In the genomic region with DNA sequence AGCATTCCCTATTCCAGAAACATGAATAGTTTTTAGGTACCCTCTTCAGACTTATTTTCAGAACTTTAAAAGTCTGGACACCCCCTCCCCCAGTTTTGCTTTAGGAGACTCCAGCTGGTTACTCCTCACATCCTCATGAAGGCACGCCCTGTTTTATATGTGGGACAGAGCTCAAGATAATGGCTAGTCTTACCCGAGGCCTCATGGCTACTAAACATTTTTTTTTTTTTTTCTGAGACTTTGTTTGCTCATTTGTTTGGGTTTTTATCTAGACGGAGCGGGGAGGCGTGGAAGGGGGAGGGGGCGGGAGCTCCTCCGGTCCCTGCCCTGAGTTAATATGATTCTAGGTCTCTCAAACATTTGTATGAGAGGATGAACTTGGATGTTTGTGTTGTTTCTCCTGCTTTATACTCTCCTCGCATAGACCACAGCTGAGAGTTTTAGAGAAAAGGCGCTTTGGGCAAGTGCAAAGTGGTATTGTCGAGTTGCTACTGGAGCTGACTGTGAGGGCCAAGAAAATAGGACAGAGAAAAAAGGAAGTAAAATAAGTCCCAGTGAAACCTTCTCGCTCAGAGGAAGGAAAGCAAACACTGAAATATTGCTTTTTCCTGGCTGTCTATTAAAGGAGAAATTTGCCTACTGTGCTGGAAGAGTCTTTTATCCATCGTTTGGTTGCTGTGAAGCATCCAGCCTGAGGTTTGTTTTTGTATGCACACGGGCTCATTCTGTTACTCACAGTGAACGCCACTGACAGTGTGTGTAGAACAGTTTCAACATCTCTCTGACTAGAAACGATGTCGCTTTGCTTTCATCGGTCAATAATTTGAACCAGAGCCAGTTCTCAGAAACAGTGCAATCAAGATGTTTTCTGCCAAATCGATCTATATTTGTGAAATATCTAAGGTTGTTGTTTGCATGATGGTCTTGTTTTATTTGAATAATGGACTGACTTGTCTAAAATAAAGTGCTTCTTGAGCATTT, we compare ENCODE assay signal across 9 mouse cellular contexts. TPM values are rescaled to one million over a fixed set of nuclear protein-coding genes. Genes with fewer than 3 reads are reported as not detected.
DNase-seq lines count a peak whose midpoint lies in the region; ATAC-seq and TF ChIP-seq lines count a peak whose summit lies in the region.
"Had no signal": no experiment of that assay in that cellular context is flagged by ENCODE, and none has a peak within 500 bp of the region (broad histone marks: within the 10 kb centered on the region; RNA-seq: fewer than 3 reads in every experiment).

No protein-coding gene starts in this region.

- peak; percentile 35; the same call in 1 of the 2 replicates for ATAC-seq in lung, embryonic 14.5 days (ENCODE audit: insufficient read depth)
- no peak for ATAC-seq in intestine, embryonic 16.5 days
- ATAC-seq in neural tube, embryonic 15.5 days (ENCODE audit: low FRiP score): peak; percentile 28; the same call in 1 of the 2 replicates

- H3K9me3 ChIP-seq in lung, embryonic 14.5 days (ENCODE audit: low read depth, low read length): no peaks in the 10 kb centered on the region
- H3K9me3 ChIP-seq in intestine, embryonic 16.5 days (ENCODE audit: control insufficient read depth, low read length): no peaks in the 10 kb centered on the region
- no peaks in the 10 kb centered on the region for H3K9me3 ChIP-seq in neural tube, embryonic 15.5 days (replicated peaks)
- H3K9me3 ChIP-seq: embryonic facial prominence, embryonic 15.5 days had no signal

- peaks cover under 1% of the 10 kb centered on the region; the same call in 1 of the 2 replicates for H3K4me1 ChIP-seq in lung, embryonic 14.5 days (ENCODE audit: insufficient read depth)
- peaks cover 4% of the 10 kb centered on the region; the same call in 1 of the 2 replicates for H3K4me1 ChIP-seq in lung, adult 2 months (ENCODE audit: control insufficient read depth, insufficient read depth, low read length)
- peaks cover 7% of the 10 kb centered on the region; the same call in 1 of the 2 replicates for H3K4me1 ChIP-seq in intestine, embryonic 16.5 days (ENCODE audit: control insufficient read depth, insufficient read depth, low read length)
- no peaks in the 10 kb centered on the region for H3K4me1 ChIP-seq in neural tube, embryonic 15.5 days
- H3K4me1 ChIP-seq: embryonic facial prominence, embryonic 15.5 days had no signal

- 29% methylated on average over 18 of the region's 18 CpGs for WGBS in lung, embryonic 14.5 days
- 36% methylated on average over 18 of the region's 18 CpGs for WGBS in lung, adult 2 months
- WGBS in intestine, embryonic 16.5 days: 37% methylated on average over 18 of the region's 18 CpGs
- WGBS in neural tube, embryonic 15.5 days: 48% methylated on average over 18 of the region's 18 CpGs

- H3K4me3 ChIP-seq in lung, embryonic 14.5 days (ENCODE audit: low read depth, low read length): 0 out of 2 replicates have a peak overlapping the region, but pooled peaks have one; percentile 0
- no peak overlapping the region for H3K4me3 ChIP-seq in lung, adult 2 months (replicated peaks; ENCODE audit: extremely low read depth, low read depth, low read length)
- H3K4me3 ChIP-seq in intestine, embryonic 16.5 days (ENCODE audit: low read length): no peak overlapping the region
- H3K4me3 ChIP-seq in neural tube, embryonic 15.5 days (replicated peaks): no peak overlapping the region
- H3K4me3 ChIP-seq: embryonic facial prominence, embryonic 15.5 days had no signal

- no peaks in the 10 kb centered on the region for H3K27me3 ChIP-seq in lung, embryonic 14.5 days (ENCODE audit: insufficient read depth, low read length)
- H3K27me3 ChIP-seq in intestine, embryonic 16.5 days (replicated peaks; ENCODE audit: control insufficient read depth, insufficient read depth, low read length): no peaks in the 10 kb centered on the region
- no peaks in the 10 kb centered on the region for H3K27me3 ChIP-seq in neural tube, embryonic 15.5 days (replicated peaks)
- H3K27me3 ChIP-seq: embryonic facial prominence, embryonic 15.5 days had no signal

- TF ChIP-seq POLR2A in lung, adult 2 months (IDR thresholded peaks at IDR 0.05; ENCODE audit: borderline replicate concordance, extremely low read depth, low read depth, low read length): no peak

- peak overlapping the region; percentile 30; the same call in 1 of the 2 replicates for H3K27ac ChIP-seq in lung, embryonic 14.5 days (ENCODE audit: low read depth)
- H3K27ac ChIP-seq in intestine, embryonic 16.5 days (ENCODE audit: low read length): peak overlapping the region; percentile 33; the same call in 1 of the 2 replicates
- 0 out of 2 replicates have a peak overlapping the region, but pooled peaks have one; percentile 33 for H3K27ac ChIP-seq in neural tube, embryonic 15.5 days (replicated peaks)
- H3K27ac ChIP-seq: embryonic facial prominence, embryonic 15.5 days had no signal

- TF ChIP-seq CTCF in lung, embryonic 14.5 days (IDR thresholded peaks at IDR 0.05; ENCODE audit: low read depth): no peak
- no peak for TF ChIP-seq CTCF in lung, adult 2 months (IDR thresholded peaks at IDR 0.05; ENCODE audit: insufficient read depth, low read length)

- H3K36me3 ChIP-seq in lung, embryonic 14.5 days (ENCODE audit: insufficient read depth): no peaks in the 10 kb centered on the region
- no peaks in the 10 kb centered on the region for H3K36me3 ChIP-seq in intestine, embryonic 16.5 days (ENCODE audit: control insufficient read depth, insufficient read depth, low read length)
- H3K36me3 ChIP-seq in neural tube, embryonic 15.5 days: no peaks in the 10 kb centered on the region
- H3K36me3 ChIP-seq: embryonic facial prominence, embryonic 15.5 days had no signal

- peak overlapping the region; percentile 16; the same call in 1 of the 2 replicates for H3K9ac ChIP-seq in lung, embryonic 14.5 days
- H3K9ac ChIP-seq in intestine, embryonic 16.5 days (ENCODE audit: low read depth, low read length): no peak overlapping the region
- H3K9ac ChIP-seq in neural tube, embryonic 15.5 days (replicated peaks): no peak overlapping the region
- H3K9ac ChIP-seq: embryonic facial prominence, embryonic 15.5 days had no signal

- peak overlapping the region; percentile 44 for H3K4me2 ChIP-seq in lung, embryonic 14.5 days
- H3K4me2 ChIP-seq in intestine, embryonic 16.5 days (ENCODE audit: low read depth, low read length): peak overlapping the region; percentile 23; the same call in 1 of the 2 replicates
- peak overlapping the region; percentile 25 for H3K4me2 ChIP-seq in neural tube, embryonic 15.5 days
- H3K4me2 ChIP-seq: embryonic facial prominence, embryonic 15.5 days had no signal

- DNase-seq in embryo, embryonic 10.5 days (ENCODE audit: low spot score): peak; percentile 17
- no peak for DNase-seq in embryo, embryonic 10 days (ENCODE audit: low spot score)
- peak; percentile 27 for DNase-seq in lung, embryonic 14.5 days
- no peak for DNase-seq in lung, adult 2 months
- DNase-seq in MN1 (ENCODE audit: low spot score): no peak
- DNase-seq in kidney, postnatal 14 days: no peak

RNA-seq across cellular contexts. Expression of a gene that starts 29.5 kb away (rescaled TPM):
- polyA plus RNA-seq in lung, embryonic 14.5 days (2014; fragmentation: Nextera tagmentation; extraction: Ambion mirVana): 53.3 and 56.6 TPM in 2 replicates
- 3.6 and 5.6 TPM in 2 replicates for polyA plus RNA-seq in lung, adult 2 months (2012; rRNA removed)
- 26.3 and 27.0 TPM in 2 replicates for polyA plus RNA-seq in intestine, embryonic 16.5 days (2015; fragmentation: Nextera tagmentation; extraction: Ambion mirVana)
- polyA plus RNA-seq in neural tube, embryonic 15.5 days (2015; fragmentation: Nextera tagmentation; extraction: Ambion mirVana): 30.3 and 32.9 TPM in 2 replicates

Comparison
In these comparisons a context has a peak if more than half of its experiments do, and no peak if none do; other contexts are left out.
1. DNase-seq: peak in embryo, embryonic 10.5 days (single experiment) and lung, embryonic 14.5 days (single experiment); none in embryo, embryonic 10 days (single experiment), lung, adult 2 months (single experiment), MN1 (single experiment) and kidney, postnatal 14 days (single experiment).
2. Peak in every context shown above with its lines, with median percentiles within 50 percentile points of each other: H3K27ac ChIP-seq and H3K4me2 ChIP-seq.